Comparison of ENCODE assay signal across 8 mouse cellular contexts in the genomic region with DNA sequence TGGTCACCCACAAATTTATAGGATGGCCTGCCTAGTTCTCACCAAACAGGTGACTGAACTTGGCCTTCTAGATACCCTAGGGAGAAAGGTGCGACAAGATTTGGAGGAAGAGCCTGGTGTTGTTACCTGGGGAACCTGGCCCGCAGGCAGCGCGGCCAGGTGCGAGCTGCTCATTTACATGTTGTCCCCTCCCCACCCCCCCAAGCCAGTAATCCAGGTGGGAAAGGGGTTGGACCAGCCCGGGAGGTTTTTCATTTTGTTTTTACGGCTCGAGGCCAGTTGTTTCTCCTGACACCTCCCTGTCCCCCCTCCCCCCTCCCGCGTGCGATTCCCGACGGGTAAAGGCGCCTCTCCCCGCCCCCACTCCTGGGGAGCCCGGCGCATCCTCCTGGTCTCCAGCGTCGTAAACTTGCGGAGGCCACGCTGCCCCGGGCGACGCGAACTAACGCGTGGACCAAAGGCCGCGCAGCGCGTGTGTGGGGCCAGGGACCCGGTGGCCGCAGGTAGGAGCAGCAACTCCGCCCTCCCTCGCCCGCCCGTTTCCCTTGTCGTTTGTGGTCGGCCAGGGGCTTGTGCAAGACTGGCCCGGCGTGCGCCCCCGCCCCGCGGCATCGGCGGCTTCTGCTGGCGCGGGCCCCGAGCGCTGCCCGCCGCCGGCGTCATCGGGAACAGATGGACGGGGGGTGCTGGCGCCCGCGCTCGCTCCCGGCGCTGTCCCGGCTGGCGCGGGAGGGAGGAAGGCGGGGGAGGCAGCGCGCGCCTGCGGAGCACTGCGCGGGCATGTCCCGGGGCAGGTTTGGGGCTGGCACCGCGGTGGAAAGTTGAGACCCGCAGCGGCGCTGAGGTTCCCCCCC. TPM values are rescaled to one million over a fixed set of nuclear protein-coding genes. Genes with fewer than 3 reads are reported as not detected.
DNase-seq lines count a peak whose midpoint lies in the region; ATAC-seq and TF ChIP-seq lines count a peak whose summit lies in the region.

No protein-coding gene starts in this region.

- H3K27ac ChIP-seq in bone marrow, adult 2 months (ENCODE audit: control insufficient read depth, insufficient read depth, low read depth, low read length, poor library complexity) = peak overlapping the region; percentile 96
- H3K27ac ChIP-seq in forebrain, embryonic 13.5 days = peak overlapping the region; percentile 100
- H3K27ac ChIP-seq in hindbrain, embryonic 15.5 days (replicated peaks) = peak overlapping the region; percentile 95
- peak overlapping the region; percentile 90; the same call in 1 of the 2 replicates for H3K27ac ChIP-seq in limb, embryonic 12.5 days
- H3K27ac ChIP-seq in midbrain, embryonic 14.5 days (replicated peaks; ENCODE audit: low read depth, low read length) = peak overlapping the region; percentile 99
- H3K27ac ChIP-seq in stomach, embryonic 14.5 days (ENCODE audit: low read length) = peak overlapping the region; percentile 90

- peak overlapping the region; percentile 95 for H3K9ac ChIP-seq in forebrain, embryonic 13.5 days
- peak overlapping the region; percentile 71 for H3K9ac ChIP-seq in hindbrain, embryonic 15.5 days
- H3K9ac ChIP-seq in limb, embryonic 12.5 days (replicated peaks) = peak overlapping the region; percentile 58
- peak overlapping the region; percentile 80 for H3K9ac ChIP-seq in midbrain, embryonic 14.5 days (replicated peaks; ENCODE audit: low read length)
- peak overlapping the region; percentile 54; the same call in 1 of the 2 replicates for H3K9ac ChIP-seq in stomach, embryonic 14.5 days (replicated peaks; ENCODE audit: low read depth, low read length)

- WGBS in bone marrow, adult 2 months = 2% methylated on average over 79 of the region's 79 CpGs
- WGBS in forebrain, embryonic 13.5 days = under 1% methylated on average over 67 of the region's 79 CpGs
- under 1% methylated on average over 75 of the region's 79 CpGs for WGBS in hindbrain, embryonic 15.5 days
- WGBS in limb, embryonic 12.5 days = under 1% methylated on average over 70 of the region's 79 CpGs
- WGBS in midbrain, embryonic 14.5 days = under 1% methylated on average over 74 of the region's 79 CpGs
- under 1% methylated on average over 57 of the region's 79 CpGs for WGBS in stomach, embryonic 14.5 days

- peaks cover 45% of the 10 kb centered on the region for H3K36me3 ChIP-seq in erythroblast, embryonic 14.5 days (ENCODE audit: control insufficient read depth)
- no peaks in the 10 kb centered on the region for H3K36me3 ChIP-seq in forebrain, embryonic 13.5 days (ENCODE audit: poor library complexity, severe bottlenecking)
- H3K36me3 ChIP-seq in hindbrain, embryonic 15.5 days = no peaks in the 10 kb centered on the region
- no peaks in the 10 kb centered on the region for H3K36me3 ChIP-seq in limb, embryonic 12.5 days
- no peaks in the 10 kb centered on the region for H3K36me3 ChIP-seq in midbrain, embryonic 14.5 days (ENCODE audit: control insufficient read depth, insufficient read depth, low read length)
- H3K36me3 ChIP-seq in stomach, embryonic 14.5 days (ENCODE audit: control insufficient read depth, insufficient read depth, low read length) = no peaks in the 10 kb centered on the region

- peak overlapping the region; percentile 94 for H3K4me3 ChIP-seq in erythroblast, embryonic 14.5 days (replicated peaks)
- H3K4me3 ChIP-seq in bone marrow, adult 2 months (replicated peaks; ENCODE audit: control insufficient read depth, low read depth, low read length) = peak overlapping the region; percentile 70
- H3K4me3 ChIP-seq in forebrain, embryonic 13.5 days = peak overlapping the region; percentile 65
- H3K4me3 ChIP-seq in hindbrain, embryonic 15.5 days = peak overlapping the region; percentile 67
- H3K4me3 ChIP-seq in limb, embryonic 12.5 days (replicated peaks) = peak overlapping the region; percentile 68
- H3K4me3 ChIP-seq in midbrain, embryonic 14.5 days (replicated peaks; ENCODE audit: low read depth, low read length) = peak overlapping the region; percentile 56
- H3K4me3 ChIP-seq in stomach, embryonic 14.5 days (ENCODE audit: low read depth, low read length) = peak overlapping the region; percentile 51

- no peaks in the 10 kb centered on the region for H3K9me3 ChIP-seq in erythroblast, embryonic 14.5 days (ENCODE audit: control insufficient read depth, low read length)
- H3K9me3 ChIP-seq in forebrain, embryonic 13.5 days (replicated peaks) = no peaks in the 10 kb centered on the region
- H3K9me3 ChIP-seq in hindbrain, embryonic 15.5 days = no peaks in the 10 kb centered on the region
- no peaks in the 10 kb centered on the region for H3K9me3 ChIP-seq in limb, embryonic 12.5 days
- H3K9me3 ChIP-seq in midbrain, embryonic 14.5 days (ENCODE audit: control insufficient read depth, low read length) = no peaks in the 10 kb centered on the region
- no peaks in the 10 kb centered on the region for H3K9me3 ChIP-seq in stomach, embryonic 14.5 days (ENCODE audit: control insufficient read depth, low read depth, low read length)

- H3K4me2 ChIP-seq in forebrain, embryonic 13.5 days = peak overlapping the region; percentile 91
- H3K4me2 ChIP-seq in hindbrain, embryonic 15.5 days = peak overlapping the region; percentile 99
- peak overlapping the region; percentile 99 for H3K4me2 ChIP-seq in limb, embryonic 12.5 days
- H3K4me2 ChIP-seq in midbrain, embryonic 14.5 days (ENCODE audit: low read length) = peak overlapping the region; percentile 97
- peak overlapping the region; percentile 99 for H3K4me2 ChIP-seq in stomach, embryonic 14.5 days (replicated peaks; ENCODE audit: low read depth, low read length)

- no peak for TF ChIP-seq POLR2A in bone marrow, adult 2 months (IDR thresholded peaks at IDR 0.05; ENCODE audit: borderline replicate concordance, control insufficient read depth, low read depth, low read length)

- no peak for TF ChIP-seq CTCF in bone marrow, adult 2 months (IDR thresholded peaks at IDR 0.05; ENCODE audit: control insufficient read depth, insufficient read depth, low read length)

- H3K4me1 ChIP-seq in erythroblast, embryonic 14.5 days (ENCODE audit: control insufficient read depth) = peaks cover 92% of the 10 kb centered on the region
- peaks cover 11% of the 10 kb centered on the region for H3K4me1 ChIP-seq in bone marrow, adult 2 months (ENCODE audit: control insufficient read depth, insufficient read depth, low read length)
- H3K4me1 ChIP-seq in forebrain, embryonic 13.5 days = peaks cover 92% of the 10 kb centered on the region
- peaks cover 90% of the 10 kb centered on the region for H3K4me1 ChIP-seq in hindbrain, embryonic 15.5 days (replicated peaks)
- peaks cover 97% of the 10 kb centered on the region for H3K4me1 ChIP-seq in limb, embryonic 12.5 days (replicated peaks)
- peaks cover 91% of the 10 kb centered on the region for H3K4me1 ChIP-seq in midbrain, embryonic 14.5 days (ENCODE audit: control insufficient read depth, insufficient read depth, low read length)
- H3K4me1 ChIP-seq in stomach, embryonic 14.5 days (ENCODE audit: control insufficient read depth, insufficient read depth, low read length) = peaks cover 71% of the 10 kb centered on the region

- H3K27me3 ChIP-seq in erythroblast, embryonic 14.5 days (ENCODE audit: control insufficient read depth) = peaks cover 2% of the 10 kb centered on the region; the same call in 1 of the 2 replicates
- H3K27me3 ChIP-seq in forebrain, embryonic 13.5 days = no peaks in the 10 kb centered on the region
- no peaks in the 10 kb centered on the region for H3K27me3 ChIP-seq in hindbrain, embryonic 15.5 days
- peaks cover 21% of the 10 kb centered on the region for H3K27me3 ChIP-seq in limb, embryonic 12.5 days
- H3K27me3 ChIP-seq in midbrain, embryonic 14.5 days (ENCODE audit: control insufficient read depth, insufficient read depth, low read length) = no peaks in the 10 kb centered on the region
- no peaks in the 10 kb centered on the region for H3K27me3 ChIP-seq in stomach, embryonic 14.5 days (ENCODE audit: control insufficient read depth, insufficient read depth, low read length)

- DNase-seq in midbrain, embryonic 14.5 days = peak; percentile 84

- ATAC-seq in erythroblast, adult 5-6 weeks (replicated peaks; ENCODE audit: low FRiP score, poor library complexity, severe bottlenecking) = no peak
- ATAC-seq in forebrain, embryonic 13.5 days = no peak
- ATAC-seq in hindbrain, embryonic 15.5 days (ENCODE audit: low FRiP score, low read depth) = no peak
- ATAC-seq in limb, embryonic 12.5 days (ENCODE audit: insufficient number of reproducible peaks, insufficient read depth, low FRiP score, low TSS enrichment, low read depth) = no peak
- ATAC-seq in midbrain, embryonic 14.5 days (ENCODE audit: low FRiP score, low TSS enrichment) = no peak
- no peak for ATAC-seq in stomach, embryonic 14.5 days (ENCODE audit: insufficient number of reproducible peaks, insufficient read depth, low FRiP score, low read depth)

RNA-seq across cellular contexts. Expression of a gene that starts 53.4 kb away (rescaled TPM):
- 8.6 and 17.1 TPM in 2 replicates for polyA plus RNA-seq in erythroblast, embryonic 14.5 days (2012)
- total RNA-seq in erythroblast, adult 5-6 weeks (2015; ENCODE audit: low replicate concordance) = 13.3 and 32.0 TPM in 2 replicates
- 4.3 and 14.3 TPM in 2 replicates for total RNA-seq in erythroblast, adult 5-6 weeks (2017; ENCODE audit: low replicate concordance)
- 14.7 and 20.0 TPM in 2 replicates for polyA plus RNA-seq in bone marrow, adult 2 months (2011; ENCODE audit: insufficient read depth, insufficient read length, low replicate concordance, missing spikeins)
- polyA plus RNA-seq in forebrain, embryonic 13.5 days (2015; fragmentation: Nextera tagmentation; extraction: Ambion mirVana) = 66.9 and 79.8 TPM in 2 replicates
- polyA plus RNA-seq in hindbrain, embryonic 15.5 days (2015; fragmentation: Nextera tagmentation; extraction: Ambion mirVana) = 19.0 and 24.9 TPM in 2 replicates
- polyA plus RNA-seq in limb, embryonic 12.5 days (2016; fragmentation: Nextera tagmentation; extraction: Ambion mirVana) = 111 and 113 TPM in 2 replicates
- 15.5 and 23.7 TPM in 2 replicates for polyA plus RNA-seq in midbrain, embryonic 14.5 days (2014; fragmentation: Nextera tagmentation; extraction: Ambion mirVana)
- 112 and 118 TPM in 2 replicates for polyA plus RNA-seq in stomach, embryonic 14.5 days (2014; fragmentation: Nextera tagmentation; extraction: Ambion mirVana)
